Mouse (Mus musculus): ENCODE data around the gene Atxn7. TPM values are rescaled to one million over a fixed set of nuclear protein-coding genes. Genes with fewer than 3 reads are reported as not detected.

Gene Atxn7
- polyA plus RNA-seq, 1 experiment from 2014 or later, result 3.5 TPM

GRCm38 (mm10) chr14:14067648-14068472, 106.6 kb downstream of the Atxn7 start:
- peaks cover 33% of the 10 kb centered on the region for H3K4me1 ChIP-seq (ENCODE audit: control insufficient read depth, insufficient read depth, low read length)
- WGBS, result 10% methylated on average over 10 of the region's 10 CpGs
- H3K36me3 ChIP-seq (ENCODE audit: control insufficient read depth, insufficient read depth, low read length), result no peaks in the 10 kb centered on the region
- peak overlapping the region; percentile 57 for H3K9ac ChIP-seq (ENCODE audit: low read depth, low read length)
- H3K27me3 ChIP-seq (replicated peaks; ENCODE audit: control insufficient read depth, insufficient read depth, low read length), result no peaks in the 10 kb centered on the region
- peak overlapping the region; percentile 95 for H3K27ac ChIP-seq (ENCODE audit: low read length)
- no peaks in the 10 kb centered on the region for H3K9me3 ChIP-seq (ENCODE audit: control insufficient read depth, low read length)
- peak overlapping the region; percentile 32 for H3K4me3 ChIP-seq (ENCODE audit: low read length)
- ATAC-seq, result peak; percentile 86
- peak overlapping the region; percentile 46 for H3K4me2 ChIP-seq (ENCODE audit: low read depth, low read length)

- peak overlapping the region; percentile 95 for H3K27ac ChIP-seq (ENCODE audit: low read length)
- peak overlapping the region; percentile 46; the same call in 1 of the 2 replicates for H3K4me2 ChIP-seq (ENCODE audit: low read depth, low read length)
- no peak overlapping the region for H3K4me3 ChIP-seq (ENCODE audit: low read length)
- H3K4me1 ChIP-seq (ENCODE audit: control insufficient read depth, insufficient read depth, low read length), result peaks cover 33% of the 10 kb centered on the region
- no peaks in the 10 kb centered on the region for H3K9me3 ChIP-seq (ENCODE audit: control insufficient read depth, low read length)
- 36% methylated on average over 3 of the region's 3 CpGs for WGBS
- no peak; the same call in 1 of the 2 replicates for ATAC-seq
- H3K36me3 ChIP-seq (ENCODE audit: control insufficient read depth, insufficient read depth, low read length), result no peaks in the 10 kb centered on the region
- H3K27me3 ChIP-seq (replicated peaks; ENCODE audit: control insufficient read depth, insufficient read depth, low read length), result no peaks in the 10 kb centered on the region
- no peak overlapping the region for H3K9ac ChIP-seq (ENCODE audit: low read depth, low read length)
Measured at GRCm38 (mm10) chr14:14068553-14068952, 107.3 kb downstream of the Atxn7 start.

- peaks cover 23% of the 10 kb centered on the region for H3K4me1 ChIP-seq (ENCODE audit: control insufficient read depth, insufficient read depth, low read length)
- no peak for ATAC-seq
- no peak overlapping the region for H3K4me3 ChIP-seq (ENCODE audit: low read length)
- H3K27ac ChIP-seq (ENCODE audit: low read length), result no peak overlapping the region
- H3K4me2 ChIP-seq (ENCODE audit: low read depth, low read length), result no peak overlapping the region
- 30% methylated on average over 6 of the region's 6 CpGs for WGBS
- no peaks in the 10 kb centered on the region for H3K9me3 ChIP-seq (ENCODE audit: control insufficient read depth, low read length)
- H3K27me3 ChIP-seq (replicated peaks; ENCODE audit: control insufficient read depth, insufficient read depth, low read length), result no peaks in the 10 kb centered on the region
- H3K9ac ChIP-seq (ENCODE audit: low read depth, low read length), result no peak overlapping the region
- H3K36me3 ChIP-seq (ENCODE audit: control insufficient read depth, insufficient read depth, low read length), result no peaks in the 10 kb centered on the region
Measured at GRCm38 (mm10) chr14:14070541-14071315, 109.5 kb downstream of the Atxn7 start.

- Histone ChIP-seq H3K27me3 (replicated peaks; ENCODE audit: control insufficient read depth, insufficient read depth, low read length) (no peaks in the 10 kb centered on the region), H3K27ac (ENCODE audit: low read length) (no peak overlapping the region), H3K4me3 (ENCODE audit: low read length) (no peak overlapping the region), H3K36me3 (ENCODE audit: control insufficient read depth, insufficient read depth, low read length) (no peaks in the 10 kb centered on the region), H3K9ac (ENCODE audit: low read depth, low read length) (no peak overlapping the region), H3K9me3 (ENCODE audit: control insufficient read depth, low read length) (no peaks in the 10 kb centered on the region), H3K4me2 (ENCODE audit: low read depth, low read length) (no peak overlapping the region), H3K4me1 (ENCODE audit: control insufficient read depth, insufficient read depth, low read length) (peaks cover 19% of the 10 kb centered on the region)
- 24% methylated on average over 4 of the region's 4 CpGs for WGBS
- ATAC-seq, result no peak
Measured at GRCm38 (mm10) chr14:14071456-14071855, 110.2 kb downstream of the Atxn7 start.

GRCm38 (mm10) chr14:14080604-14081194, 119.5 kb downstream of the Atxn7 start:
- ATAC-seq, result no peak
- Histone ChIP-seq H3K27me3 (replicated peaks; ENCODE audit: control insufficient read depth, insufficient read depth, low read length) (no peaks in the 10 kb centered on the region), H3K4me1 (ENCODE audit: control insufficient read depth, insufficient read depth, low read length) (no peaks in the 10 kb centered on the region), H3K36me3 (ENCODE audit: control insufficient read depth, insufficient read depth, low read length) (0 out of 2 replicates have a peak, but pooled peaks cover 2% of the 10 kb centered on the region), H3K9me3 (ENCODE audit: control insufficient read depth, low read length) (no peaks in the 10 kb centered on the region), H3K4me2 (ENCODE audit: low read depth, low read length) (no peak overlapping the region), H3K27ac (ENCODE audit: low read length) (no peak overlapping the region), H3K9ac (ENCODE audit: low read depth, low read length) (no peak overlapping the region), H3K4me3 (ENCODE audit: low read length) (no peak overlapping the region)
- WGBS, result 94% methylated on average over 6 of the region's 6 CpGs

- no peak overlapping the region for H3K27ac ChIP-seq (ENCODE audit: low read length)
- no peaks in the 10 kb centered on the region for H3K9me3 ChIP-seq (ENCODE audit: control insufficient read depth, low read length)
- H3K4me1 ChIP-seq (ENCODE audit: control insufficient read depth, insufficient read depth, low read length), result no peaks in the 10 kb centered on the region
- no peak overlapping the region for H3K4me3 ChIP-seq (ENCODE audit: low read length)
- H3K36me3 ChIP-seq (ENCODE audit: control insufficient read depth, insufficient read depth, low read length), result no peaks in the 10 kb centered on the region
- no peak for ATAC-seq
- no peaks in the 10 kb centered on the region for H3K27me3 ChIP-seq (replicated peaks; ENCODE audit: control insufficient read depth, insufficient read depth, low read length)
- H3K4me2 ChIP-seq (ENCODE audit: low read depth, low read length), result no peak overlapping the region
- H3K9ac ChIP-seq (ENCODE audit: low read depth, low read length), result no peak overlapping the region
- WGBS, result 89% methylated on average over 8 of the region's 8 CpGs
Measured at GRCm38 (mm10) chr14:14083811-14084210, 122.6 kb downstream of the Atxn7 start.

- Histone ChIP-seq H3K27me3 (replicated peaks; ENCODE audit: control insufficient read depth, insufficient read depth, low read length) (no peaks in the 10 kb centered on the region), H3K4me3 (ENCODE audit: low read length) (no peak overlapping the region), H3K9me3 (ENCODE audit: control insufficient read depth, low read length) (no peaks in the 10 kb centered on the region), H3K4me1 (ENCODE audit: control insufficient read depth, insufficient read depth, low read length) (no peaks in the 10 kb centered on the region), H3K4me2 (ENCODE audit: low read depth, low read length) (no peak overlapping the region), H3K9ac (ENCODE audit: low read depth, low read length) (no peak overlapping the region), H3K36me3 (ENCODE audit: control insufficient read depth, insufficient read depth, low read length) (0 out of 2 replicates have a peak, but pooled peaks cover 2% of the 10 kb centered on the region), H3K27ac (ENCODE audit: low read length) (no peak overlapping the region)
- WGBS, result 86% methylated on average over 4 of the region's 4 CpGs
- no peak for ATAC-seq
Measured at GRCm38 (mm10) chr14:14086711-14087263, 125.5 kb downstream of the Atxn7 start.

- no peak for ATAC-seq
- H3K4me2 ChIP-seq (ENCODE audit: low read depth, low read length), result no peak overlapping the region
- no peaks in the 10 kb centered on the region for H3K4me1 ChIP-seq (ENCODE audit: control insufficient read depth, insufficient read depth, low read length)
- H3K9ac ChIP-seq (ENCODE audit: low read depth, low read length), result no peak overlapping the region
- no peaks in the 10 kb centered on the region for H3K9me3 ChIP-seq (ENCODE audit: control insufficient read depth, low read length)
- H3K36me3 ChIP-seq (ENCODE audit: control insufficient read depth, insufficient read depth, low read length), result 0 out of 2 replicates have a peak, but pooled peaks cover 2% of the 10 kb centered on the region
- no peak overlapping the region for H3K4me3 ChIP-seq (ENCODE audit: low read length)
- H3K27ac ChIP-seq (ENCODE audit: low read length), result no peak overlapping the region
- 90% methylated on average over 6 of the region's 6 CpGs for WGBS
- no peaks in the 10 kb centered on the region for H3K27me3 ChIP-seq (replicated peaks; ENCODE audit: control insufficient read depth, insufficient read depth, low read length)
Measured at GRCm38 (mm10) chr14:14087348-14087747, 126.1 kb downstream of the Atxn7 start.

Measured in intestine, embryonic 16.5 days (tissue).